Mouse (Mus musculus) thymus, adult 2 months (tissue): ENCODE data around the gene Lpo.

Source experiments
- CTCF ChIP-seq: fragments of 200-500 bp; IDR thresholded peaks from 2 replicates; pipeline ENCODE4 v1.5.1; 2012; ENCODE audit warnings: mild to moderate bottlenecking, control low read depth, low read length, moderate library complexity, borderline replicate concordance; ENCODE audit not compliant: control insufficient read depth, poor library complexity, insufficient read depth; ENCODE audit errors: extremely low read depth
- POLR2A ChIP-seq: fragments of 200-500 bp; IDR thresholded peaks from 2 replicates; pipeline ENCODE4 v1.6.1; 2012; ENCODE audit warnings: mild to moderate bottlenecking, low read length, control low read depth, moderate library complexity; ENCODE audit not compliant: control insufficient read depth, poor library complexity, insufficient read depth; ENCODE audit errors: extremely low read depth

DNA sequence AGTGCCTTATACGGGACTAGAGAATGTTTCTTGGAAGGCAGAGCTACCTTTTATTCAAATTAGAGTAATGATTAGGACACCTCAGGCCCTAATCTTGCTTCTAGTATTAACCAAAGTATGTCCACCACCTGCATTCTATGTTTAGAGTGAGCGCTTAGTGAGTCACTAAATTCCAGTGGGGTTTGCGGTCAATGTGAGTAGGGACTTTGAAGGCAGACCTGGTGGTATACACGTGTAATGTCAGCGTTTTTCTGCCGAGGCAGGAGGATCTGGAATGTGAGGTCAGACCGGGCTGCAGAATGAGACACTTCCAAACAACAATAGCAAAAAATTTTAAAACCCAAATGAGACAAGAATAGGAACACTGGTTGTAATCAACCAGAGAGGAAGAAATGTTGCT lies 26.5 kb upstream of the Lpo start:
- TF ChIP-seq CTCF (no peak), POLR2A (no peak)
